Mouse (Mus musculus) megakaryocyte, embryonic 14.5 days (primary cell): ENCODE data around the gene Rnd1.

Experiments used
- FLI1 ChIP-seq: IDR thresholded peaks from 2 replicates; pipeline ENCODE4 v1.6.1; 2012; ENCODE audit warnings: low read length, inconsistent platforms, mixed read lengths
- GATA1 ChIP-seq: IDR thresholded peaks from 3 replicates; pipeline ENCODE4 v1.6.1; 2012; ENCODE audit warnings: mixed read lengths, low read length, inconsistent platforms, borderline replicate concordance

- no peak for TF ChIP-seq GATA1
- TF ChIP-seq FLI1 = no peak
Observed at GRCm38 (mm10) chr15:98664042-98664907, 13.0 kb downstream of the Rnd1 start.
